Mouse (Mus musculus) embryo, embryonic 9.5 days (tissue): Measurements from ENCODE around the gene Ablim1.

Experiments used
- DNase-seq: peaks from one replicate; pipeline ENCODE4 v3.0.0-alpha.2; 2017; ENCODE audit errors: extremely low spot score

The Ablim1 gene

DNA sequence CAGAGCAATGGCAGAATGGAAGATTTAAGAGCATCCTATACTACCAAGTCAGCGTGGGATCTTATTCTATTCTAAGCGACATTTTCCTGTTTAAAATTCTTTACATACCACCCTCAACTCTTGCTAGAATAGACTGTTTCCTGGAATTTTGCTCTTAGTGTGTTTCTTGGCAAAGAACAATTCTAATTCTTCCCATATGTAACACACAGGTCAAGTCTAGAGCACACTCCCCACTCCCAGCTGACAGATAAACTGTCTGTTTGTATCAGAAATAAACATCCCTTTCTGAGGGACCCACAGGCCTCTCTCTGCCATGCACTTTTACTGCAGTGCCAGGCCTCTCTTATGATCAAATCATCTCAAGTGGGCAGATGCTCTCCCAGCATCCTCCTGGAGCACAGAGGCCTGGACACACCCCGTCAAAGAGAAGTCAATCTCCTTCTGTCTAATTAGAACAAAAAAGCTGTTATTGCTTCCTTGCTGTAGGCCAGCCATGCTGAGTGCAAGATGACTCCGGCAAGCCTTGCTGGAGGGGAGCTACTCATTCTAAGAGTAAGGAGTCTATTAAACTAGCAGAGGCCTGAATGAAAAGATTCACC, 211.3 kb downstream of the Ablim1 start:
- DNase-seq, result no peak

DNA sequence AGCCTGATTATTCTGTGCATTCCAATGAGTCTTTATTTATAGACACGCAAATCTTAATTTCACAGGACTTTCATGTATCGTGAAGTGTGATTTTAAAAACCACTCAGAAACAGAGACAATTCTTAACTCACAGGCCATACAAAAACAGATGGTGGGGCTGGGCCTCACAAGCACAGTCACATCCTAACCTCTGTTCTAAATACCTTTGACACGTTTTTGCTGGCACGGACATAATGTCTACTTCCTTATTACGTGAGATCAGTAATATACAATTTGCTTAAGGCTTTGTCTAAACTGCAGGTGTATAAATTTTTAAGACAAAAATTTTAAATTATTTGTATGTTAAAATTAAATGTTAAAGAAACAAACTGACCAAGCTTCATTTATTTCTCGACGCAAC, 212.7 kb downstream of the Ablim1 start:
- no peak for DNase-seq

DNA sequence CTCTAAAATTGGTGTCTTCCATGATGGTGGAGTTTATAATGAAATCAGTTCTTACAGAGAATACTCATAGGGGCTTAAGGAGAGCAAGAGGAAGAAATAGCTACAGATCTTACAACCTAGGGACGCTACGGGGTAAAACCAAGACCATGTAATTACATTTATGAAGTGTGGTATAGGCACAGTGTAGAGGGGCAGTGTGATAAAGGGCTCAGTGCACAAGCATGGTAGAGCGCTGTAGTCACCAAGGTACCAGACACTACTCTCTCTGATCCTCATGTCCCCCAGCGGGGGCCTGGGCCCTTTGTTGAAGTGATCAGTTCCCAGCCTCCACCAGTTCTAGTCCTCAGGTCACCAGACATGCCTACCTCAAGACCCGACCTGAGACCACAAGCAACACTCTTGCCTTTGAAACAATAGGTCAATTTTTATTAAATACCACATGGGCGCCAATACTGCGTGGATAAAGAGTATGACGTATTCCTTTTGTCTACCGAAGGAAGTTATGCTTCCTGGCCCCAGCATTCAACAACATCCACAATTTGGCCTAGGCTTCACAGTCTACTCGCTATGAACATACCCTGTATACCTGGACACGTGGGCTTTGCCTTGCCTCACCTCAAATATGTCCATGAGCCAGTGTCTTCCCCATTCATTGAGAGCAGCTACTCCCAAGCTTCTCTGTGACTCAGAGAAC, 213.8 kb downstream of the Ablim1 start:
- no peak for DNase-seq

DNA sequence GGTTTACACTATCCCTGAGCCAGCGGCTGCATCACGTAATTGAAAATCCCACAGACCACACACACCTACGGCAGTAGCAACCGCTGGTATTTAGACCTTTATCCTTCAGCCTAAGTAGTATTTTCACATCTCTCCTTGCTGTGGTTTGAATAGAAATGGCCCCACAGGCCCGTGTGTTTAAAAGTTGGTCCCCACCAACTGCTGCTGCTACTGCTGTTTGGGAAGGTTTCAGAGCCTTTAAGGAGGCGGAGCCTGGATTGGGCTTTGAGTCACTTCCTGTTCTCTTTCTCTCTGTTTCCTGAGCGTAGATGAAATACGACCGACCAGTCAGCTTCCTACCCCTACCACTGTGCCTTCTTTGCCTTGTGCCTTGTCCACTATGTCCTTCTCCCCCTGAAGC, 214.7 kb downstream of the Ablim1 start:
- no peak for DNase-seq

DNA sequence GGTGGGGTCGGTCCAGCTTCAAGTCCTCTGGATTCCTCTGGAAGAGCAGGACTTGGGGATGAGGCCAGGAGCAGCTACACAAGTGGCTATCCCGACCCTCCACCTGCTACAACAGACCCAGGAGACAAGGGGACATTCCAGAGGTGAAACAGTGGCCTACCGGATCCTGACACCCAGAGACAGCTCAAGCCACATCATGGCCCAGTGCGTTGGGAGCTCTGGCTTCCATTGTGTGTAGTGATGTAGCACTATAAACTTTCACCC, 215.7 kb downstream of the Ablim1 start:
- no peak for DNase-seq

DNA sequence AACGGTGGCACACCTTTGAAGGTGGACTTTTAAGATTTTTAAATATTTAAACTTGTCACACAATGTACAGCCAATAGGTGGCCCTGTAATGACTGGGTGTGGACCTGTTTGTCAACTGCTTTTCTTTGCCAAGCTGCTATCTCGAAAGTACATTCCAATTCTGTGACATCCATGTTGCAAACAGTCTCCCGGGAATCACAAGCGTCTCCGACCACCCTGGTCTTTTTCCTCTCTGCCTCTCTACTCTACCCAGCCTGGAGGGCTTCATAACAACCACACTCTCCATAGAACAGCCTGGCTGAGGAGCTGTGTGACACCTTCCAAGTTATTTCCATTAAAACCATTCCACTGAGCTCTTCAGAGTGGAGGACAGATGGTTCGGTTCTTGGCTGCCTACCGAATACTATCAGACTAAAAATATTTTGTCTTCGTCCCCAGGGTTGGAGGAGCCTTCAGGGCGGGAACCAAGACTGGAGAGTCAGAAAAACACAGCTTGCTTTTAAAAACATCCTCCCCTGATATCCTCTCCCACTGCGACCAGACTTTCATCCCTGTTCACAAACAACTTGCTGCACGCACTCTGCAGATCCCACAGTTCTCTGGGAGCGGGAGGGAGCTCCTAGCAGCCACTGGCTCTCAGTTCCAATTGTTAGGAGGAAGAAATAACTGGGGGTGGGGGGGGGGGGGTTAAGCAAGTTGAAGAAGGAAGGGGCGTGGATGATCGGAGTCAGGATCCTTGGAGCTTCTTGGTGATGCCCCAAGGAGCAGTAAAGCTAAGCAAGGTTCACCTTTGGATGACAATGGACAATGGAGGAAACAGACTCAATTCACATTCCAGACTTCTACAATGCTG, 216.3 kb downstream of the Ablim1 start:
- DNase-seq, result no peak

DNA sequence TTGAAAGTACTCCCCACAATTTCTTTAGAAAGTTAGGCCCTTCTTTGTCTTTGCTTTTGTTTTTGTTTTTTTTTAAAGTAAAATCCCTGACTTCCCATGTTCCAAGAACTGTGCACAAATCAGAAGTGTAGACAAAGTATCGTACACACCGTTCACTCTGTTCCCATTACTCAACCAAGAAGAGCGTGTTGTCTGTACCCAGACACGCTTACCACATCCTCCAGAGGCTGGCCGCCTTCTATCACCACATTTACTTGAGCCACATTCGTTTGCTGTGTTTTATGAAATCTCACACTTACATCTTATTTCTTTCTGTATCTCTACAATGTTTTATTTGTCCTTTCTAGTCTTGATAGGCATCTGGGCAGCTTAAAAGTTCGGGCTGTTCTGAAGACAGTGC, 219.4 kb downstream of the Ablim1 start:
- no peak for DNase-seq

DNA sequence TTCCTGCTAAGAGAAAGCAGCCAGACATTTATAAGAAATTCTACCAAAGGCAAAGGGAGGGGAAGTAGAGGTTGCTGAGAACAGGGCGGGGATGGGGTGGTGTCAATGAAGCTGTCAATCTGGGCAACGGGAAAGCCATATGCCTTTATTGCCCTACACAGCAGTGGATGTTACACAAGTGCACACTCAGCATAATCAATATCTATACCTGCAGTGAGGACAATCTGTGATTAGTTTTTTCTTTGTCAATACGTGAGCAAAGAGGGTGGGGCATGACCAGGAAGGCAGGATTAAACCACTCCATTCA, 221.1 kb downstream of the Ablim1 start:
- no peak for DNase-seq

DNA sequence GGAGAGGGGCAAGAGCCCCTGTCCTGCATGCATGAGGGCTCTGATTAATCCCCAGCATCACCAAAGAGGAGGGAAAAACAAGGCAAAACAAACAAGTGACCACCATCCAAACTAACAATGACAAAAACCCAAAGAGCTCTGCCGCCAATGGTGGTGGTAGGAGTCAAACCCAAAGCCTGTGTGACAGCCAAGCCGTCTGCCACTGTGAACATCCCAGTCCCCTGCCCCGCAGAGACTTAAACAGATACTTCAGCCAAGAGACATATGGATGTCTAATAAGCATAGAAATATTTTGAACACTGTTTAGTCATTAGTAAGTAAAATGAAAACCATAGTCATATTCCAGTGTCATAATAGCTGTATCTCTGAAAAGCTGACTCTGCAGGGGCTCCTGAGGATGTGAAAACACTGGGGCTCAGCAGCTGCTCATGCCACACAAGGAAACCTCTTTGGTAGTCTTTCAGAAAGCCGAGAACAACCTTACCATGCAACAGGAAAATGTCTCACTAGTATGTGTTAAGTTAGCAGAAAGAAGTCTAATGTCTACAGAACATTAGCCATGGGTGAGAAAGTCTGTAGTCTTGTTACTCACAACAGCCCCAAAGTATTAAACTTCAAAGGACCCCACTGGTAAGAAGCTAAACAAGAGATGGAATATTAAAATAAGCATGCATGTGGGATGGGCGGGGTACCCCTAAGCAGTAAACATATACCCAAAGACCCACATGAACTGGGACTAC, 221.6 kb downstream of the Ablim1 start:
- DNase-seq, result no peak

DNA sequence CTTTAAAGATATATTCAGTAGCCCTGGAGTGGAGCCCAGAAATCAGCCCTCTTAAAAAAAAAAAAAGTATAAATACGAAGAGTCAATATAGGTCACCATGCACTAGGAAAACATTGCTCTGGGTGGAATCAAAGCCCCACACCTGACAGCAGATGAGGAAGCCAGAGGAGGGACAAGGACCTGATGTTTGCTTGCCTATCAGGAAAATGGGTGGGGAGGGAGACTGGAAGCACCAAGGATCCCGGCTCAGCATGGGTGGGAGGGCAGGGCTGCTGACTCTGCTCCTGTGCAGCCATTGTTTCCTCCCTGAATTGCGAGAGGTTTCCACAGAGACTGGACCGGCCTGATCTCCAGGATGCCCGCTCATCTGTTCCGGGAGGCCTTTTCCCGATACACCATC, 223.4 kb downstream of the Ablim1 start:
- no peak for DNase-seq

DNA sequence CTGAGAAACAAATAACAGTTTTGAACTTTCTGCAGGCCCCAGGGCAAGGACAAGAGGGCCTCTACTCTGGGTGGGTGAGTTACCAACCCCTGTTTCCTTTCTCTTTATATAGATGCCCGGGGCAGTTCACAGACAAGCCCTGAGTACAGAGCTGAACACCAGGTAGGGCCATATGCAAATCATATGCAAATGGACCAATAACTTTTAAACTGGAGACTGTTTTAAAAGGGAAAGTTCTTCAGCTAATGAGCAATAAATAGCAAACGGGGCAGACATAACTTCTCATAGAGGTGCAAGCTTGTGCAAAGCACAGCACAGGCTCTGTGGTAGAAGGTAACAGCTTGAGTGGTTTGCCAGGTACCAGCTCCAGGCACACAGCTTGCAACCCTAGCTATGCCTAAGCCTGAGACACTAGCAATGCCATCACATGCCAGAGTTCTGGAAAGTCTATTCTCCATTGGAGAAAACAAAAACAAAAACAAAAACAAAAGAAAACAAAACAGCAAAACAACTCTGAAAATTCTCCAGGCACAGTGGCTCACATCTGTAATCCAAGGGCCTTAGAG, 225.8 kb downstream of the Ablim1 start:
- DNase-seq, result no peak

DNA sequence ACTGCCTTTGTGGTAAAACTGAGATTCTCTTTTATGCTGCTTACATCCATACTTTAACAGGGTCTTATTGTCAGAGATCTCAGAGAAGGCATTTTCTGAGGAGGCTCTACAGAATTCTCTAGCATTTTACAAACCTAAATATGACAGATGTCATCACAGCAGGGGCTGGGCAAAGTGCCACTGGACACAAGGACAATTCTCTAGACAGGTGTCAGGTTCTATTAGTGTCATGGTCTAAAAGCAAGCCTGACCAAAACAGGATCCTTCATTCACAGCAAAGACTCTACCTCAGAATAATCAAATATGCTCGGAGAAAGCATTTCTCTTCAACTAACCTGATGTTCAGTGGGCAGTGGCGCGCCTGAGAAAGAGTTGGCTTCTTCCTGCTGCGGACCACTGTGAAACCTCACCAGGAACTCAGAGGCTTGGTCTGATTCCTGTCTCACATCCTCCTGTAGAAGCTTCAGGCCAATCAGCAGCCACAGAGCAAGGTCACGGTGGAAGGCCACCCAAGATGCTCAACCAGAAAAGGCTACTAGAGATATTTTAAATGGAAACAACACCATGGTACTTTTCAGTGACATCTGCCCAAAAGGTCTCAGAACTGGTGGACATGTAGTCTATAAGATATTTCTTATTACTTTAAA, 230.1 kb downstream of the Ablim1 start:
- no peak for DNase-seq

DNA sequence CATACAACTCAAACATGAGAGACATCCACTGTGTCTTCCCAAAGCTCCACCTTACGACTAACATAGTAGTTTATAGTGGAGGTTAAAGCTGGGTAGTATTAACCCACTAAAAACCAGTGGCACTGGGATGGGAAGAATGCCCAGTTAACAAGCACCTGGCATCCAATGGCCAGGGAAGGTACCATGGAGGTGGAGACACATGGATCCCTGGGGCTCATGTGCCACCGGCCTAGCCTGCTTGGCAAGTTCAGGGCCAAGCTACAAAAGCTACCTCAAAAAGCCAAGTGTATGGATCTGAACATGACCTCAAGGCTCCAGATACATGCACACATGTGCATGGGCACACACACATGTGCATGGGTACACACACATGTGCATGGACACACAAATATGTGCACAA, 230.8 kb downstream of the Ablim1 start:
- DNase-seq, result no peak

DNA sequence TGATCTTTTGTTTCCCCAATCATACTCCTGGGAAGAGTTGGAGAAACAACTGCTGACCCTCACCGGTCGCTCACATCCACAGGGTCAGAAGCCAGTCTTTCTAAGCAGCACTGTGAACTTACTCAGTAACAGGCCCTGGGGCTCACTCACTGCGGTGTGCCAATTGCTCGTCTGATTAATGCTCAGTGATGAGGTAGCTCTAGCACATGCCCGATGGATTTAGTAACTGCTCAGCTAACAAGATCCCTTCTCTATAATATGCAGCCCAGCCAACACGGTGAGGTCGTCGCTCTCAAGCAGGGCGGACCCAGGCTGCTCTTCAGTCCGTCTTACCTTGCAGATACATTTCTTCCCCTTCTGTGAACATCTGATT, 231.6 kb downstream of the Ablim1 start:
- no peak for DNase-seq

DNA sequence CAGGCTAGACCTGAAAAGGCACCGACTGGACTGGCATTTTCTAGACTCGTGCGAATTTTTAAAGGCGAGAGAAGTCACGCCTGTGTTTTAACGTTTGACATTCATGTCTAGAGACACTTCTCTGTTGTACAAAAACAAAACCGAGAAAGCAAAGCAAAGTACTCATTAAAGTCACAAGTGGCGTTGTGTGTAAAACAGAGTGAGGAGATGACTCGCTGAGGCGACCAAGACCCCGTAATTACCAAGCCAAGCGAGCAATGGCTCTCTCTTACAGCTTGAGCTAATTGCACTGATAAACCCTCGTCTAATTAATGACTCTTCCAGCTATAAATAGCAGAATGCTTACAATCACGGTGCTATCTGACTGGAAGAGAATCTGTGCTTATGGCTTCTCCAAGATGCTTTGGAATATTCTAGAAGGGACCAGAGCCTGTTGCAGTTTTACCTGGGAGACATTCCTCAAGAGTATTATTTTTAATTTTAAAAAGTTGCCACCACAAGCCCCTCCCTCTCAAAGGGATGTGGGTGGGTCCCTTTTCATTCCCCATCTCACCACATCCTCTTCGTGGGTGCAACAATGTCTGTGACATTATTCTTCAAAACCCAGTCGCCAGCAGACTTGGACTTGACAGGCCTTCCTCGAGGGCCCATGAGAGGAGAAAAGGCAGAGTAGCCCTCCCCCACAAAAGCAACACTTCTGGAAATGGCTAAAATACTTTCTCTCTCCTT, 232.1 kb downstream of the Ablim1 start:
- DNase-seq, result no peak

DNA sequence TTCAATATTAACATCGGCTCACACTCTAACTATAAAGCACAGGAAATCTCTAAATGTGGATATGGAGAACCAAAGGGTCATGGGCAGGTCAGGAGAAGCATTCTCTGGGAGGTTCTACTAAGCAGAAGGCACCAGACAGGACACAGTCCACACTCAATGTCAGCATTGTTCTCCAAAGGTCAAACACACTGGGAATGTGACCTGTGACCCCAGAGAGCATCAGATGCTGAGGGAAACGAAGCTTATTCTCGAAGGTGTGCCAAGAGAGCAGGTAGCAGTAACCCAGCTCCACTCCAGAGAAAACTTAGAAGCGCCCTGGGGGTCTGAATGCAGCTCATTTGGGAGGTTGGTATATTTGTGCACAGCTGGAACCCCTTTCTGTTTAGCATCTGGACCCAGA, 233.2 kb downstream of the Ablim1 start:
- DNase-seq, result peak; percentile 35

DNA sequence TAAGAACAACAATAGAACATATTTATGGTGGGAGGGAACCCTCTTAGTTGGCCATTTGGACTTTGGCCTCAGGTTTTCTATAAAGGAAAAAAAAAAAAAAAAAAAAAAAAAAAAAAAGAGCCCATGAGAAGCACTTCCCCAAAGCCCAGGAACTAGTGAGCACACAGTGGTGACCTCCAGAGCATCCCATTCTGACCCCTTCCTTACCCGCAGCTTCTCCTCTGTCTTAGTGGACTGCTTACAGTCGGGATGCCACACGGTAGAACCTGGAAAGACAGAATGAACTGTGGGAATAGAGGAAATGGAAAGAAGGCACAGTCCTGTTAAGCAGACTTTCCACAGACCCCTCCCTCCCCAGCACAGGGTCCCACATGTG, 235.1 kb downstream of the Ablim1 start:
- no peak for DNase-seq

DNA sequence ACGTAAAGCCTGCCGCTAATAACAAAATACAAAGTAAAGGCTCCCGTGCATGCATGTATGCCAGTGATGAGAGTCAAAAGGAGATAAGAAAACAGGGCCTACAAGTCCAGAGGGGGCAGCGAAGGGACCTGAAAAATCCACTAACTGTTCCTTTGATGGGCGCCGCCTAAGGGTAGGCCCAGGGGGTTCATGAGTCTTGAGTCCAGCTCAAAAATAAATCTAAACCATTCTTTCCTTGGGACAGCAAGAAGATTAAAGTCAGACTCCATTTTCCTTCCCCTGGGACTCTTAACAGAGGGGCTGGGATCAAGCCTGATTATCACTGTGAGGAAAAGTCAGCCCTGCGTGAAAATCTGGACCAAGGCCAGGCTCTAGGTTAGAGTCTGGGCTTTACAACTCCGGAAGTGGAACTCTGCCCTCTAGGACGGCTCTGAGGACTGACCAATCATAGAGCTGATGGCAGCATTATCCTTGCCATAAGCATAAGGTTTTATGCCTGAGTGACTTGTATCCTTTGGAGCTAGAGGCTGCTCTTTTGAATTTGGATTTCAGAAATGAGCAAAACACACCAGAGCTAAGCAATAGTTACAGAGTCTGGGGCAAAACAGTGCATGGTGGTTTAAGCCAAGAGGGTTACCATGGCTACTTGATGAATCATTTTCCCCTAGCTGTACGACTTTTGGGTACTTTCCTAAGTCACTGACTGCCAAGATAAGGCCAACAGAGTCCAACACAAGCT, 235.7 kb downstream of the Ablim1 start:
- no peak for DNase-seq

DNA sequence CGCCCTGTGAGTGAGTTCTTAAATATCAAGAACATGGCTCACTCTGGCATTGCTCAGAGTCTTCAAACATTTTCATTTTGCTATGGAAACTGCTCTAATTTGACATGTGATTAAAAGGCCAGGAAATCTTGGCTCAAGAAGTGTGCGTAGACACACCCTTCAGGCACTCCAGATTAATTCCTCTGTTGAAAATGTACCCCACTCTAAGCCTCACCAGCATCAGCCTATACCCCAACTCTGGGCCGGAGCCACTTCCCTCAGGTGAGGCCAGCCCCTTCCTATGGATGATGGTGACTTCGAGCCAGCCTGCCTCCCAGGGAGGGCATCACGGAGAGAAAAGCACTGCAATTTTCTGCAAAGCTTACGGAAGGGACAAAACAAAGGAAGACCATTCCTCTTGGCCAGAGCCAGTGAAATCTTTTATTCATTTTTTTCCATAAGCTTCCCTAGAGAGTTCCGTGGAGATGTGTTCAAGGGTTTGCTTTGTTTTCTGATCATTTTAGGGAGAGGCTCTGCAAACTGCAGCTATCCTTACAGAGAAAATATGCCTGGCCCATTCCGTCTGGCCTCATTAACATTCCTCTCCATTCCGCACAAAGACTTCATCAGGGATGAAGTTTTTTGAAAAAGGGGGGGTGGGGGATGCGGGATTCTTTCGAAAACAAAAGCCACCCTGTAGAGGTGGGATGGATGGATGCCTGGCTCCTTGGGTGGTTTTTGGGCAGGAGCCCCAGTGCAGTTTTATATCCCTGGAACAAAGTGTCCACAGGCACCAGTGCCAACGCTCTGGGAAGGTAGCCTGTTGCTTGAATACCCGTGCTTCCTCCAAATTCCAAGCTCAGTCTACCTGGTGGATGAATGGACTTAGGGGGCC, 236.7 kb downstream of the Ablim1 start:
- DNase-seq, result peak; percentile 31

DNA sequence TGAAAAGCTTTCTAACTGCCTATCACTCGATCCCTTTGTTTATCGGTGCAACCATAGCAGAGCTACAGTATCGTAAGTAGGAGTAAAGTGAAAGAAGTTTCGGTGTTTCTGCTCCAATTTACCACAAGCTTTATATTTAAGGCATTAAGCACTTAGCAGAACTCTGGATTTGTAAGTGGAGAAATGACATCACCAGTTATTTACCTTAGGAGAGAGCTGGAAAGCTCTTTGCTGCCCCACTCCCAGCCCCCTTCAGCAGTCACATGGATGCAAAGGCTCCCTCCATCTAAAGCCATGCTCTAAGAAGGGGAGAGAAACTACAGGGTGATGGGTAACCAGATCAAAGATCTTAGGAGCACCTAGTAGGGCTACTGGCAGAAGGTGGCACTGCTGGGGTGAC, 241.3 kb downstream of the Ablim1 start:
- DNase-seq, result no peak
